Mouse (Mus musculus): ENCODE results near the gene Stk32c. TPM values are rescaled to one million over a fixed set of nuclear protein-coding genes. Genes with fewer than 3 reads are reported as not detected.

Gene Stk32c
- polyA plus RNA-seq, 1 experiment from 2014 or later = 0.66 TPM

DNA sequence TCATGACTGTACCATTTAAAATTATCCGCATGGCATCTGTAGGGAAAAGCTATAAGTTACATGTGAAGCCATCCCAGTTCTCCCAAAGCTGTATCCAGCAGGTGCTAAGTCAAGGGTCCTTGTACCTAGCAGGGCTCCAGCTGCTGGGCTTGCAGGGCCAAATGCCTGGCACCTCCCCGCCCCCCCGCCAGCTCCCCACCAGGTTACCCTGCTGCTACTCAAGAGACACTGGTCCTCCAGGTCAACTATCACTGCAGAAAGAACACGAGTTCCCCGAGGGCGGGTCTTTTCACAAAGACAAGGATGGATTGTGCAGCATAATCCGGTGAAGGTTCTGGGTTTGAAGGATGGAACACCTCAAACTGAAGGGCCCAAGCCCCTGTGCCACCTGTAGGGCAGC, 25.8 kb downstream of the Stk32c start:
- no peak for ATAC-seq (ENCODE audit: low FRiP score, low read depth)
- peak overlapping the region; percentile 71; the same call in 1 of the 2 replicates for H3K9ac ChIP-seq (replicated peaks)
- peak overlapping the region; percentile 61 for H3K4me3 ChIP-seq
- H3K4me1 ChIP-seq = peaks cover 13% of the 10 kb centered on the region
- 30% methylated on average over 7 of the region's 7 CpGs for WGBS
- peaks cover 58% of the 10 kb centered on the region for H3K27me3 ChIP-seq
- H3K27ac ChIP-seq (replicated peaks) = no peak overlapping the region
- H3K9me3 ChIP-seq = no peaks in the 10 kb centered on the region
- peak overlapping the region; percentile 97 for H3K4me2 ChIP-seq (replicated peaks)
- no peaks in the 10 kb centered on the region for H3K36me3 ChIP-seq

- H3K27ac ChIP-seq (replicated peaks) = no peak overlapping the region
- peaks cover 58% of the 10 kb centered on the region for H3K27me3 ChIP-seq
Observed at GRCm38 (mm10) chr7:139186436-139186835, 26.7 kb downstream of the Stk32c start.

DNA sequence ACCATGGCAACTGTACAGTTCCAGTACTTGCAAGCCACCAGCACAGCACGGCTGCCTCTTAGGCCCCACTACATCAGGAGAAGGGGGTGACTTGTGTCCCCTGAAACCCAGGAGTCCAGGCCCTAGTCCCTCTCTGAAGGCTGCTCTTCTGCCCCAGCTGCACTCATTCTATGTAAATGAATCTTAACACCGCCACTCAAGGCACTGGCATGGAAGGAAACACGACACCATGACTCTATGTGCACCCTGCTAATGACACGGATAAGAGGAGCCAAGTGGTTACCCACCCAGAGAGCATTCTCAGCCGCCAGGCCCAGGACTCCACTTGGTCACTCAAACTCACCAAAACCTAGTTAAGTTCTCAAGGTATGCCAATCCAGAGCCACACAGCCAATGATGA, 27.1 kb downstream of the Stk32c start:
- Histone ChIP-seq H3K27me3 (peaks cover 58% of the 10 kb centered on the region), H3K27ac (replicated peaks) (no peak overlapping the region)
- WGBS = 63% methylated on average over 5 of the region's 5 CpGs

More at GRCm38 (mm10) chr7:139186436-139186835, 26.7 kb downstream of the Stk32c start:
- WGBS = 80% methylated on average over 8 of the region's 8 CpGs
- Histone ChIP-seq H3K4me2 (replicated peaks) (no peak overlapping the region), H3K9ac (replicated peaks) (no peak overlapping the region), H3K4me3 (no peak overlapping the region), H3K9me3 (no peaks in the 10 kb centered on the region), H3K4me1 (peaks cover 13% of the 10 kb centered on the region), H3K36me3 (no peaks in the 10 kb centered on the region)
- no peak for ATAC-seq (ENCODE audit: low FRiP score, low read depth)

DNA sequence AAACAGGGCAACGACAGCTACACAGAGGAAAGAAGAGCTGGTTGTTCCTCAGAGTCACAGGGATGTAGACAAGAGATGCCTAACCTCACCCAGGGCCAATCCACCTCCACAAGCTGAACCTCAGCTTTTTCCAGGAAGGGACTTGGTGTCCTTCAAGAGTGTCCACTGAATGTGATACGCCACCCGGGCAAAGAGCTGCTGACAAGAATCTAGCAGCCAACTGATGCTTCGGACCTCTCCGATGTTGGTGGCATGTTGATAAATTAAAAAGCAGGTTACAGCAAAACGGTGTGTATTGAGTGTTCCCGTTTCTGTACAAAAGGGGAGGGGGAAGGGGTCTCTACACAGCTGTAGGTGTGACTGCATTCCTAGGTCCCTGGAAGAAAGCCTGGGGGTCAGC, 28.3 kb downstream of the Stk32c start:
- no peak for ATAC-seq (ENCODE audit: low FRiP score, low read depth)
- H3K4me1 ChIP-seq = peaks cover 13% of the 10 kb centered on the region
- no peak overlapping the region for H3K4me3 ChIP-seq
- no peaks in the 10 kb centered on the region for H3K9me3 ChIP-seq
- no peaks in the 10 kb centered on the region for H3K36me3 ChIP-seq
- no peak overlapping the region for H3K27ac ChIP-seq (replicated peaks)
- WGBS = 88% methylated on average over 7 of the region's 7 CpGs
- no peak overlapping the region for H3K4me2 ChIP-seq (replicated peaks)
- H3K27me3 ChIP-seq = peaks cover 47% of the 10 kb centered on the region
- H3K9ac ChIP-seq (replicated peaks) = no peak overlapping the region

More for the DNA sequence above, 27.1 kb downstream of the Stk32c start:
- peaks cover 13% of the 10 kb centered on the region for H3K4me1 ChIP-seq
- no peak overlapping the region for H3K9ac ChIP-seq (replicated peaks)
- no peak overlapping the region for H3K4me3 ChIP-seq
- no peak overlapping the region for H3K4me2 ChIP-seq (replicated peaks)
- H3K9me3 ChIP-seq = no peaks in the 10 kb centered on the region
- no peak for ATAC-seq (ENCODE audit: low FRiP score, low read depth)
- H3K36me3 ChIP-seq = no peaks in the 10 kb centered on the region

DNA sequence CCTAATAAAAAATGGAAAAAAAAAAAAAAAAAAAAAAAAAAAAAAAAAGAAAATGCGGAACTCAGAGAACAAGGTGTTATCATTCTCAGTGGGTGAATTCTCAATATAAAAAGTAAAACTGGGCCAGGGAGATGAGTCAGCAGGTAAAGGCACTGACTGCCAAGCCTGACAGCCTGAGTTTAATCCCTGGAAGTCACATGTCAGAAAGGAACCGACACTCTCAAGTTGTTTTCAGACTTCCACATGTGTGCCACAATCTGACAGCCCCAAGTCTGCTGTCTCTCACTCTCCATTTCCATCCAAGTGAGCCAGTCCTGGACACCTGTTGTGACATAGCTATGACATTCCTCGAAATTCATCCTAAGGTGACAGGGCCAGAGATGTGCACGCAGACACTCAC, 28.7 kb downstream of the Stk32c start:
- 76% methylated on average over 4 of the region's 4 CpGs for WGBS
- no peak for ATAC-seq (ENCODE audit: low FRiP score, low read depth)

DNA sequence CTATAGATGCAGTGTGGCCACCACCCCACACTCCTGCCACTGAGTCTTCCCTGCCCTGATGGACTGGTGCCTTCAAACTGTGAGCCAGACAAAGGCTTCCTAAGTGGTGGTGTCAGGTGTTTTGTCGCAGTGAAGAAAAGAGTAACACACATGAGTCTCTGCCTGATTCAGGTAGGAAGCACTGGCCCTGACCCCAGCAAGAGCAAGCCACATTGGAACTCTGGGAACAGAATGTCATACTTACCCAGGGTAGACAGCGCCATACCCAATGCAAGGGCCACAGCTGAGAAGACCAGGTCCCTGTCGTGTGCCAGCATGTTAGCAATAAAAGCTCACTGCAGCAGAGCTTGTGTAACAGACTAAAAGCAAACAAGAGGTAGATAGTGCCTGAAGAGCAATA, 33.0 kb downstream of the Stk32c start:
- Histone ChIP-seq H3K27me3 (peaks cover 9% of the 10 kb centered on the region), H3K36me3 (no peaks in the 10 kb centered on the region), H3K9me3 (no peaks in the 10 kb centered on the region), H3K4me3 (no peak overlapping the region), H3K27ac (replicated peaks) (no peak overlapping the region), H3K4me1 (no peaks in the 10 kb centered on the region), H3K4me2 (replicated peaks) (no peak overlapping the region), H3K9ac (replicated peaks) (no peak overlapping the region)
- no peak for ATAC-seq (ENCODE audit: low FRiP score, low read depth)
- WGBS = 96% methylated on average over 3 of the region's 3 CpGs

More for the DNA sequence above, 28.7 kb downstream of the Stk32c start:
- peaks cover 46% of the 10 kb centered on the region for H3K27me3 ChIP-seq
- peaks cover 13% of the 10 kb centered on the region for H3K4me1 ChIP-seq
- no peak overlapping the region for H3K4me2 ChIP-seq (replicated peaks)
- H3K36me3 ChIP-seq = no peaks in the 10 kb centered on the region
- H3K9ac ChIP-seq (replicated peaks) = no peak overlapping the region
- no peak overlapping the region for H3K4me3 ChIP-seq
- no peak overlapping the region for H3K27ac ChIP-seq (replicated peaks)
- no peaks in the 10 kb centered on the region for H3K9me3 ChIP-seq

- ATAC-seq (ENCODE audit: low FRiP score, low read depth) = no peak
- Histone ChIP-seq H3K27me3 (peaks cover 6% of the 10 kb centered on the region; the same call in 1 of the 2 replicates), H3K9ac (replicated peaks) (no peak overlapping the region), H3K27ac (replicated peaks) (no peak overlapping the region), H3K4me2 (replicated peaks) (no peak overlapping the region), H3K9me3 (no peaks in the 10 kb centered on the region), H3K4me3 (no peak overlapping the region), H3K4me1 (no peaks in the 10 kb centered on the region), H3K36me3 (no peaks in the 10 kb centered on the region)
- WGBS = 90% methylated on average over 5 of the region's 5 CpGs
Observed at GRCm38 (mm10) chr7:139179299-139179698, 33.8 kb downstream of the Stk32c start.

- Histone ChIP-seq H3K36me3 (no peaks in the 10 kb centered on the region), H3K9me3 (peaks cover 17% of the 10 kb centered on the region), H3K4me3 (no peak overlapping the region), H3K4me2 (replicated peaks) (no peak overlapping the region), H3K27me3 (no peaks in the 10 kb centered on the region), H3K4me1 (no peaks in the 10 kb centered on the region), H3K9ac (replicated peaks) (no peak overlapping the region), H3K27ac (replicated peaks) (no peak overlapping the region)
- WGBS = 78% methylated on average over 4 of the region's 4 CpGs
- ATAC-seq (ENCODE audit: low FRiP score, low read depth) = no peak
Observed at GRCm38 (mm10) chr7:139169143-139169542, 44.0 kb downstream of the Stk32c start.

DNA sequence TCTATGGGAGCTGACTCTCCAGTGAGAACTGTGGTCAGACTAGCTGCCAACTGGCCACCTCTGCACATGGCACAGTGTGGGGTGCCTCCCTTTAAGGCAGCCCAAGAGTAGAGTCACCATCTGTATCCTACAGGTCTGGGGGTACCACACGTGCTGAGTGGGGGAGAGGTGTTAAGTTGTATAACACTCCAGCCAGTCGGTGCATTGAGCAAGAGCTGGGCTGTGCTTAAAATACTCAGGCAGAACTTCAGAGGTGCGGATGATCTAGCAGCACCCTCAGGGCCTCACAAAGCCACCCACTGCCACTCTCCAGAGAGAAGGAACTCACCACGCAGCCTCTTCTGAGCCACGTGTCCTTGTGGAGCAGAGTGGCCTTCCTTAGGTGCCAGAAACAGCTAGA, 48.7 kb downstream of the Stk32c start:
- ATAC-seq (ENCODE audit: low FRiP score, low read depth) = no peak
- Histone ChIP-seq H3K36me3 (no peaks in the 10 kb centered on the region), H3K9me3 (peaks cover 17% of the 10 kb centered on the region), H3K9ac (replicated peaks) (no peak overlapping the region), H3K27me3 (no peaks in the 10 kb centered on the region), H3K27ac (replicated peaks) (no peak overlapping the region), H3K4me3 (no peak overlapping the region), H3K4me1 (no peaks in the 10 kb centered on the region), H3K4me2 (replicated peaks) (no peak overlapping the region)
- WGBS = 92% methylated on average over 5 of the region's 5 CpGs

DNA sequence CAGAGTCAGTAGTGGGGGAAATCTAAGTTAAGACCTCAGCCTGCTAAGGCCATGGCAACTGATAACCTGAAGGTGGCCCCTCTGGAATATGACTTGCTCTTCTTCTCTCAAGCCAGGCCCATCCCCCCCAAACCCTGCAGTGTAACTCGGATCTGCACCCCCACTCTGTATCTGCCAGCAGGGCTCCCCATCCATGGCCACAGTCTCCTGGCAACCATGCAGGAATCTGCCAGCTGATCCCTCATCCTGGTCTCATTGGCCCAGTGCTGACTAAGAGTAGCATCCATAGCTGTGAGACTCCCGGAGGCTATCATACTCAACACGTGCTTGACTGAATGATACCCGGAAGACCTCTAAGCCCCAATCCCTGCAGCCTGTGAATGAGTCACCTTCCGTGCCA, 54.2 kb downstream of the Stk32c start:
- WGBS = 28% methylated on average over 5 of the region's 5 CpGs
- Histone ChIP-seq H3K9me3 (no peaks in the 10 kb centered on the region), H3K4me2 (replicated peaks) (no peak overlapping the region), H3K27ac (replicated peaks) (no peak overlapping the region), H3K36me3 (no peaks in the 10 kb centered on the region), H3K4me3 (no peak overlapping the region), H3K4me1 (peaks cover 14% of the 10 kb centered on the region), H3K9ac (replicated peaks) (no peak overlapping the region), H3K27me3 (peaks cover 3% of the 10 kb centered on the region; the same call in 1 of the 2 replicates)
- ATAC-seq (ENCODE audit: low FRiP score, low read depth) = peak; percentile 19; the same call in 1 of the 2 replicates

DNA sequence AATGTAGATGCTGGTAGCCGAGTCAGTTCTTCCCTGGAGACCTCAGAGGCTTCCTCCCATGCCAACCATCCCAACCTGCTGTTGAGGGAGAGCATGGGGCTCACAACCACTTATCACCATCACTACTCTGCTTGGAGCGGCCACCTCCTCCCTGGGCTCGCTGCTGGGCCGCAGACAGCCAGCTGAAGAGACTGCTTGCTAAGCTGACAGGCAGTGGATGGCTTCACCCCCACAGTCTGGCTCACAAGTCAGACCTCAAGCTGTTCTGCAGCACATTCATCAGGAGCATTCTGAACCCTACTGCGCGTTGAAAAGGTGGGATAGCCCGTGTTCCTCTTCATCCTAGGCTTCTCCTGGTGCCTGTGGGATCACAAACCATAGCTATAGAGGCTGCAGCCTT, 54.6 kb downstream of the Stk32c start:
- no peak overlapping the region for H3K27ac ChIP-seq (replicated peaks)
- H3K9ac ChIP-seq (replicated peaks) = no peak overlapping the region
- H3K4me1 ChIP-seq = peaks cover 14% of the 10 kb centered on the region
- H3K9me3 ChIP-seq = no peaks in the 10 kb centered on the region
- H3K36me3 ChIP-seq = no peaks in the 10 kb centered on the region
- 72% methylated on average over 7 of the region's 7 CpGs for WGBS
- peaks cover 6% of the 10 kb centered on the region; the same call in 1 of the 2 replicates for H3K27me3 ChIP-seq
- no peak overlapping the region for H3K4me2 ChIP-seq (replicated peaks)
- H3K4me3 ChIP-seq = no peak overlapping the region
- ATAC-seq (ENCODE audit: low FRiP score, low read depth) = no peak

GRCm38 (mm10) chr7:139157541-139157940, 55.6 kb downstream of the Stk32c start:
- Histone ChIP-seq H3K9ac (replicated peaks) (no peak overlapping the region), H3K27me3 (peaks cover 9% of the 10 kb centered on the region), H3K4me2 (replicated peaks) (no peak overlapping the region), H3K27ac (replicated peaks) (no peak overlapping the region), H3K4me1 (peaks cover 14% of the 10 kb centered on the region), H3K36me3 (no peaks in the 10 kb centered on the region), H3K9me3 (no peaks in the 10 kb centered on the region), H3K4me3 (no peak overlapping the region)
- WGBS = 66% methylated on average over 2 of the region's 2 CpGs
- no peak for ATAC-seq (ENCODE audit: low FRiP score, low read depth)
